Mouse (Mus musculus): ENCODE results near the gene Mgat5.

DNA sequence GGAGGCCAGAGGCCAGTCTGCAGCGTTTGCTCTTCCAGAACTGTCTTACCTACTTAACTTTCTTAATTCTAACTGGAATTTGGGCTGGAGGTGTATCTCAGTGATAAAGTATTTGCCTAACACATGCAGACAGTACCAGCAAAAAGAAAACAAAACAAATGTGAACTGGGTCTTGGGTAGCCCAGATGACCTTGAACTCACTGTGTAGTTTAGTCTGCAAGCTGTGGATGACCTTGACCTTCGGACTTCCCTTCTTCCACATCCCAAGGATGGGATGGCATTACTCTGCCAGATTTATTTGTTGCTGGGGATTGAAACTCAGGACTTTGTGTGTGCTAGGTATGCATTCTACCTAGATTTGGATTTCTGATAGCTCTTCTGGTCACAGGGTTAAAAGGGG lies 24.2 kb downstream of the Mgat5 start:
- TF ChIP-seq POLR2A (IDR thresholded peaks at IDR 0.05; ENCODE audit: control insufficient read depth, extremely low read depth, insufficient read depth, low read length, poor library complexity) (no peak), CTCF (IDR thresholded peaks at IDR 0.05; ENCODE audit: borderline replicate concordance, control insufficient read depth, extremely low read depth, insufficient read depth, low read length, poor library complexity) (no peak)

All from thymus, adult 2 months (tissue).